Mouse (Mus musculus) T-helper 1 cell (primary cell): ENCODE measurements around the gene Camta1.

Experiments
- in situ Hi-C: fragments of 300-600 bp; cut with MboI, MseI; formaldehyde crosslinking; loops from one replicate; pipeline ENCODE4 v1.15.1; 2025; ENCODE audit warnings: high pct_unique_total_duplicates

The Camta1 gene

GRCm38 (mm10) chr4:151520103-151520502, 341.6 kb downstream of the Camta1 start:
- in situ Hi-C loops: no loop called here

- in situ Hi-C loops: no loop called here
These were observed 342.7 kb downstream of the Camta1 start for GRCm38 (mm10) chr4:151519011-151519410.

GRCm38 (mm10) chr4:151516998-151517799, 344.5 kb downstream of the Camta1 start:
- in situ Hi-C loops: no loop called here

DNA sequence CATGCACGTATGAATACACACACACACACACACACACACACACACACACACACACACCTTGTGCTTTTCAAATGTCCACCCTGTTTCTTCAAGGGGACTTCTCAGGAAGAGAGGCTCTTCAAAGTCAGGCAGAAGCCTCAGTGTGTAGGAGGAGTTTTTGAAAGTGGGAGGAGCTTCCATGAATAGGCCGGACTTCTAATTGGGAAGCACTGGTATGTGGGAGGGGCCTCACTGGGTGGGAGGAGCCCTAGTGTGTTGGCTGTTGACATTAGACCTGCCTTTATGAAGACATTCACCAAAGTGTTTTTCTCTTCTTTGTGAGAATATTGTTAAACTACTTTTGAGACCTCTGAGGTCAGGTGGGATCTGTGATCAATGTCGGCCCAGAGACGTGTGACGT, 346.4 kb downstream of the Camta1 start:
- in situ Hi-C loops: no loop called here

- in situ Hi-C loops: no loop called here
These were observed 350.6 kb downstream of the Camta1 start for GRCm38 (mm10) chr4:151511092-151511491.

DNA sequence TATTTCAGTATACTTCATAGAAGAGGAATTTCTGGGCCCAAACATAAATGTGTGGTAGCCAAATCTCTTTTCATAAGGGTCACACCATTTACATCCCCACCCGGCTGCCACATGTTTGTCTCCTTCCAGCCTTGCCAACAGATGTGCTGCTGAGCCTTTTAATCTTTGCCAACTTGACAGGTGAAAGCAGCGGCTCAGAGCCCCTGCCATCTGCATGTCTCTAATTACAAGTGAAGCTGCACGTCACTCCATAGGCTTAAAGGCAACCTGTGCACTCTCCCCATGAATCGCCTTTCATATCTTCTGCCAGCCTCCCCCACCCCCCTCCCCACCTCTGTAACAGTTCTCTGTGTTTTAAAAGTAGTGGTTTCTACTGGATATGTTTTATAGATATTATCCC, 351.3 kb downstream of the Camta1 start:
- in situ Hi-C loops: no loop called here

DNA sequence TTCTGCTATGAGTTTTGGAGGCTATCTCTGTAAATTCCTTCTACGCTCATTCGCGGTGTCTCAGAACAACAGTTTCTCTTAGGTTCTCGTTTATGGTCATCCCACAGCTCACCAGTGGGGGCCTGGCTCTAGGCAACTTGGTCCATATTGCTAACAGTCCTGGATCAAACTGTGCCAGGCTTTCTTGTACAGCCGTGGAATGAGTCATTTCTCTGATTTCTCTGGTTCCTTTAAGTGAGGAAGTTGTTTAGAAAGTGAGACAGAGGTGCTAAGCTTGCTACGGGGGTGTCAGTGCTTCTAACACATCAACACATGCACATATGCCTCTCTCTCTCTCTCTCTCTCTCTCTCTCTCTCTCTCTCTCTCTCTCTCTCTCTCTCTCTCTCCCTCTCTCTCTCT, 355.0 kb downstream of the Camta1 start:
- in situ Hi-C loops: no loop called here

DNA sequence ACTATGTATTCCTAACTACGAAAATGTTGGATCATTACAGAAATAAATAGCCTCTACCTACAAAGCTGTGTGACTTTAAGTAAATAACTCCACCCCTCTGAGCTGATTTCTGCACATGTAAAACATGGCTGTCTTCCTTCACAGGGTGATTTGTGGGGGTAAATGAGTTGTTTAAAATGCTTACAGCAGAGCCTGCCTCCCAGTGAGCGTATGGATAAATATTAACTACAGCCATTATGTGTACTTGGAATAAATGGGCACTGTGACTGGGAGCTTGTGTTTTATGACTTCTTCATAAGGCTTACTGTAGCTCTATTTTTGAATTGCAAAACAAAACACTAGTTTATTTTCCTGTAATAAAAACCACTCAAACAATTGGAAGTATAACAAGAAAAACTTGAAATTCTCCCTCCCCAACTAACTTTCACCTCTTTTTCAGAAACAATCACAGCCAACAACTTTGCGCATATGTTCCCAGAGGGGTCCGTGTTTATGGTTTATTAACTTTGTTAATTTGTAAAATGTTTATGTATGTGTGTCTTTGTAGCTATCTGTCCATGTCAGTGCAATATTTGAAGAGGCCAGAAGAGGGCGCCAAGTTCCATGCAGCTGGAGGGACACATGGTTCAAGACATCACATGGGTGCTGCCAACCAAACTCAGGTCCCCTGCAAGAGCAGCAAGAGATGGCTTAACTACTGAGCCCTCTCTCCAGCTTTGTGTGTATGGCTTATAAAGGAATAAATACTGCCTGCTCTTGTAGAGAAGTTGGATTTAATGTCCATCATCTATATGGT, 363.0 kb downstream of the Camta1 start:
- in situ Hi-C loops: no loop called here

DNA sequence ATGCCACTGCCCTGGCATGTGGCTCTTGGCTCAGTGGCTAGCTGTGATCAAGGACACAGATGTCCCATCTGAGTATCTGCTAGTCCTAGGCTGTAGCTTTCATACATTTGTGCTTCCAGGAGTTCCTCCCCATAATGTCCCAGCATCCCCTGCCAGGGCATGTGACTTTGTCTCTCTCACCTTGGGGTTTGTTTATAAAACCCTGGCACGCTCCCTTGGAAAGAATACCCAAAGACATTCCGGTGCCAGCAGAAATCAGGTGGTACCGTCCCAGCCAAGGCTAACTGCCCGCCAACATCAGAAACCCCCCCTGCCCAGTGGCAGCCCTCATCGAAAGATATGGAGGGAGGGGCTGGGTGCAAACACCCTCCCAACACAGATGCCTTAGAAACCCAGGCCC, 365.1 kb downstream of the Camta1 start:
- in situ Hi-C loops: no loop called here

DNA sequence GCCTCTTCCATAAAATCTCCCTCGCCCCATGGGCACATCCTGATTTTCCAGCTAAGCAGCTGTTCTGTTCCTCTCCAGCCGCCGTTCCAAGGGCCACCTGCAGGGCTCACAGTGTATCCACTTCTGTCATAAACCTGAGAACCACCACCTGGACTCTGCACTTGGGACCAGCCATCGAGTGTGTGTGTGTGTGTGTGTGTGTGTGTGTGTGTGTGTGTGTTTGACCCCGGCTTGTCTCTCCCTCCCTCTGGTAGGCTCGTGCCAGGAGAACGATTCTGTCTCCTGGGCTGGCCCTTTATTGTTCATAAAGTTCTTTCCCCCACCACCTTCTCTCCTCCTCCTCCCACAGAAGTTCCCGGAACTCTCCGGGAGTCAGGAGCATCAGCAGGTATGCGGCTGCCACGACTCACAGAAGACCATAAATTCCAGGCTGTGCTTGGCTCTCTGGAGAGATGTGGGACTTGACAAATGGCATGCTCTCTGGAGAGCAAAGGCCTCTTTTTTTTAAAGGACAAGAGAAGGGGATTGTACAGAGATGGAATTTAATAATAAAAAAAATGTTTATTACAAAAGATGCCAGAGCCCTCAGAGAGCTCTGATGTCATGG, 366.3 kb downstream of the Camta1 start:
- in situ Hi-C loops: no loop called here

GRCm38 (mm10) chr4:151492786-151493185, 368.9 kb downstream of the Camta1 start:
- in situ Hi-C loops: no loop called here

GRCm38 (mm10) chr4:151483977-151484313, 377.7 kb downstream of the Camta1 start:
- in situ Hi-C loops: no loop called here

GRCm38 (mm10) chr4:151483299-151483976, 378.2 kb downstream of the Camta1 start:
- in situ Hi-C loops: no loop called here

GRCm38 (mm10) chr4:151480928-151481327, 380.7 kb downstream of the Camta1 start:
- in situ Hi-C loops: no loop called here

DNA sequence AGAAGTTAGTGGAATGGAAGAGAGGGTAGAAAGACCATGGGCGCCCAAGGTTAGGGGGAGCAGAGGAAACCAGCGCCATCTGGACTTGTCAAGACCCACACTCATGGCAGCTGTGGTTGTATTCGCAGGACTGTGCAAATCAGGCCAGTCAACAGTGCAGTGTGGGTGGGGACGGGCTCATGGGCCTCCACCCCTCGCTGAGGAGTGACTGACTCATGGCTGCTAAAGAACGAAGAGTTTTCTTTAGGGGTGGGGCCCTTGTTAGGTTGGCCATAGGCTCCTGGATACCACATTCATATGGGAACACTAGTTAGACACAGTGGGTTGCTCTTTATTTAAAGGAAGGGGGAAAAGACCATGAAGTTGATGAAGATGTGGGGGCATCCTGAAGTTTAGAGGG, 383.7 kb downstream of the Camta1 start:
- in situ Hi-C loops: no loop called here

- in situ Hi-C loops: no loop called here
These were observed 386.7 kb downstream of the Camta1 start for GRCm38 (mm10) chr4:151474895-151475470.

- in situ Hi-C loops: no loop called here
These were observed 389.8 kb downstream of the Camta1 start for GRCm38 (mm10) chr4:151471886-151472285.

DNA sequence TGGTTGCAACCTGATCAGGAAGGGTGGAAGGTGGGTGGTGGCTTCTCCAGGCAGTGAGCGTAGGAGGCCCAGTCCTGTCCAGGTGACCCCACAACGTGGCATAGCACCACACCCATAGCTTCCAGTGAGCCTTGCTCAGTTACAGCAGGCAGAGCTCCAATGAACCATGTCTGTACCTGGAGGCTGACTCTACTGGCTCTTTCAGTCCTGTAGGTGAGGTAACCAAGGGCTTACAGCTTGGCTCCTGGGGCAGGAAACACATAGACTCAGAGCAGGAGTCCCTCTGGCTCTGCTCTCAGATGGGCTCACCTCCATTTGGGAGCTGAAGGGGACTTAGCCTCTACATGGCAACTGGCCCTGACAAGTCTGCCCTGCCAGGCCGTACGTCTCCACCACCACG, 393.3 kb downstream of the Camta1 start:
- in situ Hi-C loops: no loop called here

DNA sequence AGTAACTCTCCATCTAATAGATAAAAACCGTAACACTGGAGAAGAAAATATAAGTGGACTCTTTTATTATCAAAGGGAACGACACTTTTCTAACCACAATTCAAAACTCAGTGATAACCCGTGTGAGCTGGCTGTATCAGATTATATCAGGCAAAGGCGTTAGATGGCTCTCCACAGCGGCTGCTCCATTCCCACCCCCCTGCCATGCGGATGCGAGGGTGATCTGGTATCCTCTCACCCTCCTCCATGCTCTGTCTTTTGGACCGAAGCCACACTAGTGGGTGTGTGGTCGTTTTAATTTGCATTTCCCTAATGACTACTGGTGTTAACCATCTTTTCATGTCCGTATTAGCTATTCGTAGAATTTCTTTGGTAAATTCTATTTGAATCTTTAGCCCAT, 403.0 kb downstream of the Camta1 start:
- in situ Hi-C loops: no loop called here

- in situ Hi-C loops: no loop called here
These were observed 407.1 kb downstream of the Camta1 start for GRCm38 (mm10) chr4:151454611-151455010.

DNA sequence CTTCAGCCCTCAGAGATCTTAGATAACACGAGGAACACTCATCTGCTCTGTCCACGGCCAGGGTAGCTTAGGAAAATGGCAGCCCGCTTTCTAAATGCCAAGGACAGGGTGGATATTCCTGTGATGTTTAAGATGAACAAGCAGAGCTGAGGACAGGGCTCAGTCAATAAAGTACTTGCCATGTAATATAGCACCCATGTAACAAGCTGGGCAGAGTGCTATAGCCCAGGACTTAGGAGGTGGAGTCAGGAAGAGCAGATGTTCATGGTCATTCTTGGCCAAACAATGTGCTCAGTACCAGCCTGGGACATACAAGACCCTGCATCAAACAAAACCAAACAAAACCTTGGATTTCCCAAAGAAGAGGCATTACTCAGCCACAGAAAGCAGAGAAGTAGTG, 407.6 kb downstream of the Camta1 start:
- in situ Hi-C loops: no loop called here

- in situ Hi-C loops: no loop called here
These were observed 409.8 kb downstream of the Camta1 start for GRCm38 (mm10) chr4:151451885-151452284.
